In the genomic region with DNA sequence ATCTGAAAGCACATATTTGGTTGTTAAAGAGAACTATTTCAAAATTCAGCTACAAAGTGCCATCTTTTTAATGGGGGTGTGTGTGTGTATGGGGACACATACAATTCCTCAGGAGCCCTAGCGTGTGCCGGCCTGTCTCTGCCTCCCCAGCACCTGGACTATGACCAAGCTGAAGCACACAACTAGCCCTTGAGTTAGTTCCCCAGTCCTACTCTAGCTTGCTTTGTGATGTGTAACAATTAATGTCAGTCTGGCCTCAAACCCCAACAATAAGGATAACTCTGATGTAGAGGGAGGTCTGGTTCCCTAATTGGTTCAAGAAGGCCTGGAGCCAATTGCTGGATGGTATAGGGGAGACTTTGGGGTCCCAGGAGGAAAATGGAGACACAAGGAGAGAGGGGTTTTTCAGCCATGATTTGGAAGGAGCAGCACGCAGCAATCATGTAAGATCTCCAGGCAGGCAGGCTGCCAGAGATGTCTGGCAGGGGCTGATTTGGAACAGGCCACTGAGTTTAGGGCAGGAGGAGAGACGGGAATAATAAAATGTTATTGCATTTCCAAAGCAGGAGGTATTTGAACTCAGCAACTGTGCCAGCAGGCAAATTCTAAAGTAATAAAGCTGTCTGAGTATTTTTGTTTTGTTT, we compare ENCODE assay signal across 14 mouse cellular contexts. TPM values are rescaled to one million over a fixed set of nuclear protein-coding genes. Genes with fewer than 3 reads are reported as not detected.
DNase-seq lines count a peak whose midpoint lies in the region; ATAC-seq and TF ChIP-seq lines count a peak whose summit lies in the region.
"Had no signal": no experiment of that assay in that cellular context is flagged by ENCODE, and none has a peak within 500 bp of the region (broad histone marks: within the 10 kb centered on the region; RNA-seq: fewer than 3 reads in every experiment).

No protein-coding gene starts in this region.

- WGBS in embryonic facial prominence, embryonic 14.5 days, result 65% methylated on average over 4 of the region's 4 CpGs
- WGBS in limb, embryonic 12.5 days, result 47% methylated on average over 4 of the region's 4 CpGs

- no peak overlapping the region for H3K4me3 ChIP-seq in gastrocnemius, adult 2 months
- no peak overlapping the region for H3K4me3 ChIP-seq in embryonic facial prominence, embryonic 14.5 days (ENCODE audit: low read depth, low read length)
- H3K4me3 ChIP-seq in limb, embryonic 12.5 days (replicated peaks), result no peak overlapping the region
- H3K4me3 ChIP-seq: lung, embryonic 15.5 days; megakaryocyte, embryonic 14.5 days had no signal

- TF ChIP-seq CTCF in gastrocnemius, adult 2 months (IDR thresholded peaks at IDR 0.05), result no peak

- no peak overlapping the region for H3K9ac ChIP-seq in embryonic facial prominence, embryonic 14.5 days (ENCODE audit: low read depth, low read length)
- H3K9ac ChIP-seq in limb, embryonic 12.5 days (replicated peaks), result no peak overlapping the region
- H3K9ac ChIP-seq: hindbrain, embryonic 14.5 days; lung, embryonic 15.5 days had no signal

- intact Hi-C loops in gastrocnemius, adult 2 months (cut with DNase I), result no loop called here
- intact Hi-C loops in gastrocnemius, postnatal 36 days (cut with DNase I), result no loop called here
- intact Hi-C loops in left cerebral cortex, postnatal 4 days (cut with DNase I), result no loop called here

- H3K4me1 ChIP-seq in embryonic facial prominence, embryonic 14.5 days (ENCODE audit: control insufficient read depth, insufficient read depth, low read length), result no peaks in the 10 kb centered on the region
- H3K4me1 ChIP-seq in limb, embryonic 12.5 days (replicated peaks), result peaks cover 6% of the 10 kb centered on the region; the same call in 1 of the 2 replicates
- H3K4me1 ChIP-seq: lung, embryonic 15.5 days had no signal

- H3K27me3 ChIP-seq in embryonic facial prominence, embryonic 14.5 days (replicated peaks; ENCODE audit: control insufficient read depth, insufficient read depth, low read length), result no peaks in the 10 kb centered on the region
- H3K27me3 ChIP-seq in limb, embryonic 12.5 days, result no peaks in the 10 kb centered on the region
- H3K27me3 ChIP-seq: lung, embryonic 15.5 days; megakaryocyte, embryonic 14.5 days had no signal

- peaks cover 67% of the 10 kb centered on the region for H3K36me3 ChIP-seq in embryonic facial prominence, embryonic 14.5 days (ENCODE audit: control insufficient read depth, insufficient read depth, low read length)
- peaks cover 87% of the 10 kb centered on the region for H3K36me3 ChIP-seq in limb, embryonic 12.5 days

- DNase-seq in gastrocnemius, adult 2 months, result peak; percentile 32
- no peak for DNase-seq in gastrocnemius, postnatal 36 days
- DNase-seq in left cerebral cortex, postnatal 4 days, result peak; percentile 35
- no peak for DNase-seq in left cerebral cortex, adult 18-20 months (ENCODE audit: low spot score in 2 of 2)
- DNase-seq in embryonic facial prominence, embryonic 14.5 days (ENCODE audit: low spot score), result peak; percentile 83
- no peak for DNase-seq in lung, postnatal 14 days
- DNase-seq: right cerebral cortex, postnatal 14 days; thymus, adult 18-20 months had no signal

- H3K27ac ChIP-seq in gastrocnemius, adult 2 months, result no peak overlapping the region
- H3K27ac ChIP-seq in embryonic facial prominence, embryonic 14.5 days (replicated peaks; ENCODE audit: low read depth, low read length), result peak overlapping the region; percentile 65
- H3K27ac ChIP-seq in limb, embryonic 12.5 days, result peak overlapping the region; percentile 84
- H3K27ac ChIP-seq: hindbrain, embryonic 14.5 days; lung, embryonic 15.5 days had no signal

- no peak overlapping the region for H3K4me2 ChIP-seq in embryonic facial prominence, embryonic 14.5 days (ENCODE audit: low read depth, low read length)
- H3K4me2 ChIP-seq in limb, embryonic 12.5 days, result no peak overlapping the region
- H3K4me2 ChIP-seq: hindbrain, embryonic 14.5 days; liver, embryonic 11.5 days; lung, embryonic 15.5 days had no signal

- no peak for ATAC-seq in embryonic facial prominence, embryonic 14.5 days (ENCODE audit: low read depth)
- peak; percentile 59; the same call in 1 of the 2 replicates for ATAC-seq in limb, embryonic 12.5 days (ENCODE audit: insufficient number of reproducible peaks, insufficient read depth, low FRiP score, low TSS enrichment, low read depth)
- ATAC-seq: CD4-positive, CD25-positive, alpha-beta regulatory T cell, adult 4 months had no signal

- H3K9me3 ChIP-seq in embryonic facial prominence, embryonic 14.5 days (ENCODE audit: control insufficient read depth, low read length), result no peaks in the 10 kb centered on the region
- no peaks in the 10 kb centered on the region for H3K9me3 ChIP-seq in limb, embryonic 12.5 days
- H3K9me3 ChIP-seq: lung, embryonic 15.5 days; megakaryocyte, embryonic 14.5 days had no signal

RNA-seq across cellular contexts. Expression of a gene that starts 19.1 kb away (rescaled TPM):
- 10 to 100 TPM; 13.5 to 17.3 TPM for total RNA-seq in gastrocnemius, adult 2 months (2021)
- 10 to 100 TPM; 14.1 to 16.4 TPM for total RNA-seq in gastrocnemius, postnatal 36 days (2021)
- total RNA-seq in left cerebral cortex, postnatal 4 days (2021), result 10 to 100 TPM; 30.0 to 36.4 TPM
- total RNA-seq in left cerebral cortex, adult 18-20 months (2021), result 10 to 100 TPM; 18.2 to 18.4 TPM
- polyA plus RNA-seq in embryonic facial prominence, embryonic 14.5 days (2014; fragmentation: Nextera tagmentation; extraction: Ambion mirVana), result 58.6 and 62.6 TPM in 2 replicates
- polyA plus RNA-seq in limb, embryonic 12.5 days (2016; fragmentation: Nextera tagmentation; extraction: Ambion mirVana), result 67.4 and 76.2 TPM in 2 replicates

RNA-seq across cellular contexts. Expression of a gene that starts 30.1 kb away (rescaled TPM):
- 10 to 100 TPM; 27.0 to 27.7 TPM for total RNA-seq in gastrocnemius, adult 2 months (2021)
- 10 to 100 TPM; 19.2 to 20.1 TPM for total RNA-seq in gastrocnemius, postnatal 36 days (2021)
- 10 to 100 TPM; 37.0 to 42.5 TPM for total RNA-seq in left cerebral cortex, postnatal 4 days (2021)
- 10 to 100 TPM; 19.5 to 20.7 TPM for total RNA-seq in left cerebral cortex, adult 18-20 months (2021)
- polyA plus RNA-seq in embryonic facial prominence, embryonic 14.5 days (2014; fragmentation: Nextera tagmentation; extraction: Ambion mirVana), result 82.5 and 89.0 TPM in 2 replicates
- 158 and 163 TPM in 2 replicates for polyA plus RNA-seq in limb, embryonic 12.5 days (2016; fragmentation: Nextera tagmentation; extraction: Ambion mirVana)

Comparison
In these comparisons a context has a peak if more than half of its experiments do, and no peak if none do; other contexts are left out.
1. DNase-seq: peak in gastrocnemius, adult 2 months (single experiment), left cerebral cortex, postnatal 4 days (single experiment) and embryonic facial prominence, embryonic 14.5 days (single experiment); none in gastrocnemius, postnatal 36 days (0 of 2), left cerebral cortex, adult 18-20 months (0 of 2) and lung, postnatal 14 days (single experiment).